Mouse (Mus musculus): Measurements from ENCODE around the gene Gm904. TPM values are rescaled to one million over a fixed set of nuclear protein-coding genes. Genes with fewer than 3 reads are reported as not detected.
"Not testable (repeated sequence)": the region's sequence is repeated elsewhere in the genome, so short reads cannot be mapped to it uniquely, and the experiment has no call there.

Gm904 gene
- not detected in 2 replicates for total RNA-seq (2017)

DNA sequence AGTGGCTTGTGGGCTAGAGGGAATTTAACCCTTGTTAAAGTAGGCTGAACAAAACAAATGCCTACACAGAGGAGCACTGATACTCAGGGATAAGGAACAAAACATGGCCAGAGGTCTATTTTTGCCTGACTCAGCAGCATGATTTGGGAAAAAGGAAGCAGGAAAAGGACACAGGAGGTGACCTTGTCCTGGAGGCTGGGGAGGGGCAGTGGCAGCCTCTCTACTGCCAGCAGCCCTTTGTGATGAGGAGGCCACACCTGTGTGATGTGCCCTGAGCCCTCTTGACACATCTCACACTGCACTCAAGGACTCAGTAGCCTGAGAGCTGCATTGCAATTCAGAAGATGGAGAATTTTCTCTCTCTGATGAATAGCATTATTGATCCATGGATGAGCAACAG is at the start of gene Gm904:
Gene Gm904, plus strand, starts transcription at position 301 of the 400 bp plus-strand sequence.
- not testable (repeated sequence) for ATAC-seq (ENCODE audit: extremely low read depth, insufficient number of reproducible peaks, low FRiP score, poor library complexity, severe bottlenecking)

DNA sequence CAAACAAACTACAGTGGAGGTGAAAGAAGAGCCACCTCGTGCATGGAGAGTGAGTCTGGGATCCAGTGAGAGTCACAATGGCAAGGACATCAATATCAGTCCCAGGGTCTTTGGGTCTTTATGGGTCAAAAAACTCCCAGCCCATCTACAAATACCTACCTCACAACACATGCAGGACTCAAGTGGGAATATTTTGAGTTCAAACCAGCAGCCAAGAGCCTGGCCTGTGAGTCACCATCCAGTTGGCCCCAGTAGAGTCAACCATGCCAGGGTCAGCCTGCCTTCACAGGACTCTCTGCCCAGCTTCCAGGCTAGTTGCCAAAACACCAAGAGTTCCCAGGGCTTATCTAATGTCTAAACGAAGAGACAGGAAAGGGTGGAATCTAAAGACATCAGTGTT is 5.7 kb downstream of the Gm904 start:
- ATAC-seq (ENCODE audit: extremely low read depth, insufficient number of reproducible peaks, low FRiP score, poor library complexity, severe bottlenecking) = not testable (repeated sequence)

Other genes starting within 250 kb of the Gm904 start
- 8.5 and 13.8 TPM in 2 replicates for gene Fbxw17, start 225.4 kb upstream of the Gm904 start, total RNA-seq (2017)
- not detected in 2 replicates for gene Gm47429, start 199.3 kb upstream of the Gm904 start, total RNA-seq (2017)
- not detected in 2 replicates for gene Nutm2, start 175.9 kb upstream of the Gm904 start, total RNA-seq (2017)
- gene Gm8765, start 55.1 kb downstream of the Gm904 start, total RNA-seq (2017) = not detected in 2 replicates